Mouse (Mus musculus): ENCODE results near the gene Skp2.
A peak's percentile ranks its signal among the peaks of the same experiment; 100 is the strongest.

Skp2 gene

DNA sequence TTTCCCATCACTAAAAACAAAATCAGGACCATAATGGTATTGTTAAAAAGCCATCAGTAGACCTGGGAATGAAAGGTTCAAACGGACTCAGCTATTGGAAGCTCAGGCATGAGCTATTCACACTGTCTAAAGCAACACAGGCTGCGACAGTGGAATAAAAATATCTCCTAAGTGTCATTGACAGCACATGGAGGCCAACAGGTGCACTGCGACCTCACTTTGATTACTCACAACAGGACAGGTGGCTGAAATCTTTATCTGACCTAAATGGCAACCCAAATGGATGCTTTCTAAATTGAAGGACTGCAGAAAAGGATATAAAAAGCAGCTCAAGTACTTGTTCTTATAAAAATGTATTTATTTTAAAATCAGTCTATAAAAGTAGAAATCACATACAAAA lies 43.6 kb downstream of the Skp2 start:
- DNase-seq = no peak

DNA sequence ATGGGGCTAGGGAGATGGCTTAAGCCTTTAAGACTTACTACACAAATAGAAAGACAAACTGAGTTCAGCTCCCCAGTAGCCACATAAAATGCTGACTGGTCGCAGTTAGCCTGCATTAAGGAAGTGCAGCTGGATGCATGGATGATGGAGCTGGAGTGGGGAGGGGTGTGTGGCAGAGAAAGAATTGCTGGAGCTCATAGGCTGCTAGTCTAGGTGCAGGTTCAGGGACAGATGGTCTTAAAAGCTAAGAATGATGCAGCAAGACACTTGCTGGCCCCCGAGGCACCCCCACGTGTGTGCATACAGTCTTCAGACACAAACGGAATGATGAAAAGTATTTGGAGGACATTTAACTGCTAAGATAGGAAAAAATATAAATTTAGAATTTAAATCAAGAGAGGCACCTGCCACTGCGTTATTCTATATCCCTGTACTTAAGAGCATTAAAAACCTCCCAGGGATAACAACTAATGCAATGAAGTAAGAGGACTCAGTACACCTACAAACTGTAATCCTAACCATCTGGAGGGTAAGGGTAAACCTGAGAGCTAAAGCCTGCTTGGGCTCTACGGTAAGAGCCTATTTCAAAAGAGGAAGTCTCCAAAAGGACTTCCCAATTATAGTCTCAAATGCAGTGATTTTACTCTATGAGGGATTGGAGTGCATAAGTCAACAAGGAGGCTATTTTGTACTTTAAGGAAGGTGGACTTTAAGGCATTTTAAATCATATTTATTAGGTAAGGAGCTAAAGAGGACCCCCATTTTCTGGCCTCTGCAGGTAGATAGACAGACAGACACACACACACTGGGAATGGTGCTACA lies 44.5 kb downstream of the Skp2 start:
- no peak for DNase-seq

DNA sequence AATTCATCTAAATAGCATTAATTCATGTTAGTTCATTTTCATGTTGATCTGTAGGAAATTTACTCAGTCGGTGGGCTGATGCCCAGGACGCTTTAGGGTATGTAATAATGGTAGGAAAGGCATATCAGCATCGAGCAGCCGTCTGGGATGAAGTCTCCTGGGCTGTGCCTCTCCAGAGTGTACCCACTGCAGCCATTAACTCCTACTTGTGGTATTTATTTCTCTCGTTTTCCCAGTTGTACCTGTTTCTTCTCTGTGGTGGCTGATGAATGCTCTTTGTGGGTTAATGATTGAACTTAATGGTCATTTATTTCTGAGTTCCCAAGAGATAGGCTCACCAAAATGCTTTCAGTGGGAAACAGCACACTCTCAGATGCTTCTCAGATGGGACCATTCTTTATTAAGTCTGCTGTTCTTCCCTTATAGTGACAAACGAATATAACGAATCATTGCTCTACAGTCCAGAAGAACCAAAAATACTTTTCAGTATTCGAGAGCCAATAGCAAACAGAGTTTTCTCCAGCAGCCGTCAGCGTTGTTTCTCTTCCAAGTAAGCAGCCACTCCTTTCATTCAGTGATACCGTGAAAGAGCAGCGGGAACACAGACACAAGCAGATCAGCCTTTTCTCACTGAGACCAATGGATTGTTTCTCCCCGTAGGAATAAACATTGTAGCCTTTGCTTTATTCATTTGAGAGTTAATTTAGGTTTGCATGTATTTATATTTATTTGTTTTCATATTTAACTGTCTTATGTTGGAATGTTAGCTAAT lies 48.7 kb downstream of the Skp2 start:
- no peak for DNase-seq

DNA sequence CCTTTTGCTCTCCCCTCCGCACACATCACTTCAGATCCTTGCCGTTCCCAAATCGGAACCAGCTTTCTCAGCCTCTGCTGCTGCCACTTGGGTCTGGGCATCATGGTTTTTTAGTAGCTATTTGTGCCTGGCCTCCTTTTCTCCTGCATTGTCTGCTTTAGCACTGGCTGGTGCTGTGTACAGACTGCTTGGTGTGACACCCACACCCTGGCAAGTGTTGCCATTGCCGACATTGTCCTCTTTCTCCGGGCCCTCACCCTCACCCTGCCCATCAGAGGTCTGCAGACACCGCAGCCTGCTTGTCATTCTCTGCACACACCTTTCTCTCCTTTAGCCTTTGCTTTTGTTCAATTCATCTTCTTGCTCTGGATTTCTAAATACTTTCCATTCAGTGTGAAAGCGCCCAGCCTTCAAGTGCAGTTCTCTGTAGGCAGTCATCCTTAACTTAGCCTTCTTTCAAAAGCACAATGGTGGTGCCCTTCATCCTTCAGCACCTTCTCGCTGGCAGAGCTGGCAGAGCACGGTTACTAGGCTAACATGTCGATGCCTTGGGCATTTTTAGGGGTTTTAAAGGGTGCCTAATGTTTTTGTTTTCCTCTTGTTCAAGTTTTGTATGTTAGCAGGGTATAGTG lies 54.7 kb downstream of the Skp2 start:
- no peak for DNase-seq

GRCm38 (mm10) chr15:9096865-9097264 lies 58.4 kb downstream of the Skp2 start:
- no peak for DNase-seq

- DNase-seq = peak; percentile 83
Observed at GRCm38 (mm10) chr15:9094366-9094750, 60.9 kb downstream of the Skp2 start.

DNA sequence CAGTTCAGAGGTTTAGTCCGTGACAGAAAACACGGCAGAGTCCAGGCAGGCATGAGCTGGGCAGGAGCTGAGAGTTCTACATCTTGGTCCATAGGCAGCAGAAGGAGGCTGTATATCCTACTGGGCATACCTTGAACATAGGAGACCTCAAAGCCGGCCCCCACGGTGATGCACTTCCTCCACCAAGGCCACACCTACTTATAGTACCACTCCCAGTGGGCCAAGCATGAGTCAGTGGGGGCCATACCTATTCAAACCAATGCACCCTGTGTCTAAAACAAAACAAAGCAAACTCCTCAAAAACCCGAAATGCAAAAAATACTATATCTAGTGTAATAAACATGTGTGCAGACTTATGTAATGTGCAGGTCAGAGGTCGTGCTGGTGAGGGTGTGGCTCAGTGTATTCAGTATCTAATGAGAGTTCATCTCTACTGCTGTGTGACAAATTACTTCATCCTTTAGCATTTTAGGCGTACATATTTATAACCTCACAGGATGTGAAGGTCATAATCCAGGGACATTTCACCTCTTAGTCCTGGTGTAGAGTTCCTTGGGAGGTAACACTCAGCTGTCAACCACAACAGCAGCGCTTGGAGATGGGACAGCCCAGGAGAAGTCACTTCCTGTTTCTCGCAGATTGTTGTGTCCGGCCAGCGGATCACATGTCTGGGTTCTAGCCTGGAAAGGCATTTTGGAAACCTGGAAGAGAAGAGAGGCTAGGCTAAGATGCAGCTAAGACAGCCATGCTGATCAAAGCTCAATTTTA lies 61.4 kb downstream of the Skp2 start:
- DNase-seq = no peak

GRCm38 (mm10) chr15:9090662-9091061 lies 64.6 kb downstream of the Skp2 start:
- no peak for DNase-seq

GRCm38 (mm10) chr15:9089136-9089720 lies 66.0 kb downstream of the Skp2 start:
- DNase-seq = no peak

DNA sequence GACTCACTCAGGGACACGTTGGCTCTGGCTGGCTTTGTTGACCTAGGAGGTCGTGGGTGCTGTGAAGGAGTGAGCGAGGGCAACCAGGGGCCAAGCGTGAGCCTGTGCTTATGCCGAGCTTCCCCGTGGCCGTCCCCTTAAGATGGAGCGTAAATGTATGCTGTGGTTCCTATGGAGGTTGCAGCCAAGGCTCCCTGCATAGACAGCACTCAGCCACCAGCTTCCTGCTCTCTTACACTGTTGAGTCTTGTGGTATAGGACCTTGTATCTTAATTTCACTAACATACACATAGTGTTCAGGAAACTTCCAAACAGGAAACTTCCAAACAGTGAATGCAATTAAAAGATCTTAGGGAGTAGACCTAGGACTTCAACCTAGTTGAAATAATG lies 66.5 kb downstream of the Skp2 start:
- no peak for DNase-seq

DNA sequence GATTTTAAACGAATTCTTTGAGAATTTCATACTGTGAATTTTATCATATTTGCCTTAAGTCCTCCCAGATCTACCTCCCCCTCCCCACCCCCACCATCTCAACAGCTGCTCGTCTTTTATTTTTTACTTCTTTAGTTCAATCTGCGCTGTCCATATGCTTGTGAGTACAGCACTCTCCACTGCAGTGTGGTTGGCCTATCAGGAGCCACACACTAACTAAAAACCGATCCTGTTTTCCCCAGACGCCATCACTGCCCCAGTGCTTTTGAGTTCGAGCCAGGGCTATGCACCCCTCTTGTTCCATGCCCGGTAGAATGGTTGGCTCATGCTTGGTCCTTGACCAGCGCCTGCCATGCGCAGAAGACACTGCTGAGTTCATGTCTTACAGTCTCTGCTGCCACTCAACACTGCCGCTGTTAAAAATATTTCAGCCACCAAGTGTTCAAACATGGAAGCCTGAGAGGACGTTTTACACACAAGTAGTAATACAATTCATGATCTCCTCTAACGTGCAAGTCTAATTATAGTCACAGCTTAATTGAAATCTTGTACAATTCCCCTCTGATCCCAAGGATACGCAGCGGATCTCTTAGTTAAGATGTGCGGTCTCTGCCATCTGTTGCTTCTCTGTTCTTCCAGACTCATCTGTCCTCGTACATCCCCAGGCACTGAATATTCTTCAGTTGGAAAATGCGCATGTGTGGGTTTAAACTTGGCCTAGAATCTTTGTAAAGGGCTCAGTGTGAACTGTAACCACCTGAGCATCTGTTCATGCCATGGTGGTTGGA lies 67.1 kb downstream of the Skp2 start:
- DNase-seq = no peak

DNA sequence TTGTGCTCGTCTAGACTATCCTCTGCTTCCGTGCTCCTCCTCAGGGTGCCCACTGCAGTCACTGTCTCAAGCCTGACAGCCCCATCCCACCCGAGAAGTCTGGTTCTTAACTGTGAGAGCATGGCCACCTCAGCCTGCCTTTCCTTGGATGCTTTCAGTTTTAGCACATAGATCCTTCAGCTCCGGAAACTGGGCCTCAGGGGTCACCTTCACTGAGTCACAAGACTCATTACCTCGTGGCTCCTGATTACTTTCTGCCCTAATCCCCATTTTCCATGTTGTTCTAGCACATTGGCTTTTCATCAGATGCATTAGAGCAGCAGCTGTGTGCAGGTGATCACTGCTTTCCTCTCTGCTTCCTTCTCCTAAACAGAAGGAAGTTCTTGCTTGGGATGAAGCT lies 67.8 kb downstream of the Skp2 start:
- no peak for DNase-seq

DNA sequence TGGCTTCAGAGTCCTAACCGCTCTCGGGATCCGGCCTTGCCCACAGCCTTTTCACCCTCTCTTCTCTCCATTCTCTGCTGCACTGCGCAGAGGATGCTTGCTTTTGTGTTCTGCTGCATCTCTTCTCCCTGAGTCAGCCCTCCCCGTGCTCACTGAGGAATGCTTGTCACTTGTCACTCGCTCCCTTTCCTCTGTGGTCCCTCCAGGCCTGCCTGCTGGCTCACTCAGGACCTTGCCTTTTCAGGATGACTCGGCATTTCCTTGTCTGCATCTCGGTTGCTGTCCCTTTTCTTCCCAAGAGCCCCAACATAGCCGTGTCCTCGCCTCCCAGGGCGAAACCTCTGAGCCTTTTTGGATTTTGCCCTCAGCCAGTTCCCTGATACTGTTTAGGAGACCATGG lies 68.4 kb downstream of the Skp2 start:
- no peak for DNase-seq

GRCm38 (mm10) chr15:9082753-9083152 lies 72.5 kb downstream of the Skp2 start:
- DNase-seq = no peak

GRCm38 (mm10) chr15:9081294-9081693 lies 73.9 kb downstream of the Skp2 start:
- DNase-seq = no peak

DNA sequence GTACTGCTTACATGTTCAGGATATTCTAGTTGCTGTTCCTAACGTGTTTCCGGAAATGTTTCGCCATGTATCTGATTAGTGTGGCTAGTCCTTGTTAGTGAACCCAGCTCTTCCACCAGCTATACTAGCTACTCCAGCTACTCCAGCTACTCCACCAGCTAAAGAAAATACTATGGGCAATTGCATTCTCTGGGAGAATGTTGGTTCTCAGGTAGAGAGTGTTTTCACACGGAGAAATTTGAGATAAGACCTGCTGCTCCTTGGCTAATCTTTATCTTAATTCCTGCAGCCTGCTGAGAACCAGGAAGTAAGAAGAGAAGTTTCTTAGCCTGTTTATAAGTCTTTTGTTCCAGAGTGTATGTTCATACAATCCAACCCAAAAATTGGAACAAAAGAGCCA lies 75.0 kb downstream of the Skp2 start:
- DNase-seq = no peak

GRCm38 (mm10) chr15:9079626-9080025 lies 75.6 kb downstream of the Skp2 start:
- no peak for DNase-seq

DNA sequence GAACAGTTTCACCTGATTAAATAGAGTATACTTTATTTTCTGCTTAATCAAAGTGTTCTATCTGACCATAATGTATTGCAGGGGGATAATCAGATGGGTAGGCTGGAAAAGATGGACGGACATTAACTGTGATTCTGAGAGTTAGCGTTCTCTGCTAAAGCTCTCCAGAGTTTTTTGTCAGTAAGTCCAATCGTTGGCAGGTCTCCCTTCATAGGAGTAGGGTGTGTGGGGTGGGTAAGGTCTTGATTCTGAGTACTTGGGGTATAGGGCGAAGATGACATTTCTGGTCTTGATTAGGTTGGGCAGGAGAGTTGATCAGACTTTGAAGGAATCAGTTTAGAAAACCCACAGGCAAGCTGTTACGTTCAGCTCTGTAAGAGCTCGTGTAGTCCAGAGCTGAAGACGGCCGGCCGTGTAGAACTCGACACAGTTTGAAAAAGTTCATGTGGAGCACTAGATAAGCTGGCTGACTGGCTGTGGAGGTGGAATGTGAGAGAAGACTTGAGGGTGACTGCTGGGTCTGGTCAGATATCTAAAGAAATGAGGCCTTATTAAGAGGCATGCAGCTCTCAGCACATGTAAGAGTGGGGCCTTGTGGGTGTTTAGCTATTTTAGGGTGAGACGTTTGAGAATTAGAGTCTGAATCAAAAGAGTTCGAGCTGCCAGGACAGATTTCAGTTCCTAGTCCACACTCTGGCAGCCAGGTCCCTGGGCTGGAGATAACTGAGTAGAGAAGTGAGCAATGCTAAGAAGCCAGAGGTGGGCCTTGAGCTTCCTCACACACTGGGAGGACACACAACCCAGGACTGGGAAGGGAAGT lies 76.5 kb downstream of the Skp2 start:
- no peak for DNase-seq

DNA sequence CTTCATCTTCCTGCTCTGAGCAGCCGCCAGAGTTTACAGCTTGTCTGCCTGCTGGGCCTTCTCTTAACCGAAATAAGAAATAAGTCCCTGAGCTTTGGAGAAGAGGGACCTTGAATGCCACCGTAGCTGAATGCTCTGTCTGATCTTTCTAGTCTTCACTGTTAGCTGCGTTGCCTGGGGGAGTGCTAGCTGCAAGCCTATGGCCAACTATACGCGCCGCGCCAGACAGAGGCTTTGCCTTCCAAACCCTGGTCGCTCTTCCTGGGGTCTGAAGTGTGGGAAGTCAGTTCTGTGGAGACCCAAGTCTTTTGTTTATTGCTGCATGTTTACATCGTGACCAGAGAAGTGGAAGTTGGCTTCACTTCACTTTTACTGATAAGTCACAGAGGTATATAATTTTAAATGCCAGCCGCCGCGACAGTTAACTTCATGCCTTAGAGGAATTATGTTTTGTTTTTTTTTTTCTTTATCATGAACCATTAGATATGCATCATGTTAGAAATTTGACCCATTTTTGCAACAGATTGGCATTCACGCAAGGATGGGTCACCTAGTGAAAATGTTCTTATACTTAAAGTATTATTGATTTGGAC lies 79.5 kb downstream of the Skp2 start:
- no peak for DNase-seq

- peak; percentile 38 for DNase-seq
Observed at GRCm38 (mm10) chr15:9074671-9075070, 80.6 kb downstream of the Skp2 start.

GRCm38 (mm10) chr15:9074139-9074538 lies 81.1 kb downstream of the Skp2 start:
- DNase-seq = no peak

Data from lung, postnatal 10 days (tissue).